Mouse (Mus musculus) stomach, postnatal 0 days (tissue): ENCODE data around the gene Stox2.

Source experiments
- CTCF ChIP-seq: IDR thresholded peaks from 2 replicates; pipeline ENCODE4 v1.5.1; 2016; ENCODE audit warnings: antibody characterized with exemption, low read depth, mild to moderate bottlenecking, moderate library complexity
- EP300 ChIP-seq: optimal IDR thresholded peaks from 2 replicates; pipeline ENCODE3; 2016; ENCODE audit warnings: antibody characterized with exemption

DNA sequence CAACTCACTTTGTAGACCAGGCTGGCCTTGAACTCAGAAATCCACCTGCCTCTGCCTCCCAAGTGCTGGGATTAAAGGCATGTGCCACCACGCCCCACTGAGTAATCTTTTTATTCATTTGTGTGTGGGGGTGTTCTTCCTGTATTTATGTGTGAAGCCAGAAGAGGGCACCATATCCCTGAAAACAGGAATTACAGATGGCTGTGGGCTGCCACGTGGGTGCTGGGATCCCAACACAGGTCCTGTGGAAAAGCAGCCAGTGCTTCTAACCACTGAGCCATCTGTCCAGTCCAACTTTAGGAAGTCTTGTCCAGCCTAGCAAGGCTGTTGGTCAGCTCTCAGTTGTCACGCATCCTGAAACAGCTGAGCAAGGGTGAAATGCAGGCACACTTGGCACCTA, 41.1 kb upstream of the Stox2 start:
- TF ChIP-seq CTCF (no peak), EP300 (no peak)
